Mouse (Mus musculus): Measurements from ENCODE around the gene Ndufs8.

Ndufs8 gene

GRCm38 (mm10) chr19:3904363-3904675 lies 8.3 kb downstream of the Ndufs8 start:
- no peak for DNase-seq (ENCODE audit: low read depth)

- no peak for DNase-seq (ENCODE audit: low read depth)
Observed at GRCm38 (mm10) chr19:3903648-3904362, 8.8 kb downstream of the Ndufs8 start.

- no peak for DNase-seq (ENCODE audit: low read depth)
Observed at GRCm38 (mm10) chr19:3902966-3903365, 9.6 kb downstream of the Ndufs8 start.

- DNase-seq (ENCODE audit: low read depth): no peak
Observed at GRCm38 (mm10) chr19:3899618-3900017, 13.0 kb downstream of the Ndufs8 start.

- no peak for DNase-seq (ENCODE audit: low read depth)
Observed at GRCm38 (mm10) chr19:3898952-3899351, 13.6 kb downstream of the Ndufs8 start.

- no peak for DNase-seq (ENCODE audit: low read depth)
Observed at GRCm38 (mm10) chr19:3897557-3897956, 15.0 kb downstream of the Ndufs8 start.

GRCm38 (mm10) chr19:3896208-3896607 lies 16.4 kb downstream of the Ndufs8 start:
- DNase-seq (ENCODE audit: low read depth): no peak

- DNase-seq (ENCODE audit: low read depth): no peak
Observed at GRCm38 (mm10) chr19:3895171-3895631, 17.4 kb downstream of the Ndufs8 start.

GRCm38 (mm10) chr19:3894294-3894693 lies 18.3 kb downstream of the Ndufs8 start:
- DNase-seq (ENCODE audit: low read depth): no peak

GRCm38 (mm10) chr19:3893545-3894116 lies 18.9 kb downstream of the Ndufs8 start:
- no peak for DNase-seq (ENCODE audit: low read depth)

GRCm38 (mm10) chr19:3890181-3890580 lies 22.4 kb downstream of the Ndufs8 start:
- DNase-seq (ENCODE audit: low read depth): no peak

GRCm38 (mm10) chr19:3889096-3889495 lies 23.5 kb downstream of the Ndufs8 start:
- no peak for DNase-seq (ENCODE audit: low read depth)

GRCm38 (mm10) chr19:3884325-3884990 lies 28.1 kb downstream of the Ndufs8 start:
- DNase-seq (ENCODE audit: low read depth): no peak

- DNase-seq (ENCODE audit: low read depth): no peak
Observed at GRCm38 (mm10) chr19:3882214-3882613, 30.4 kb downstream of the Ndufs8 start.

GRCm38 (mm10) chr19:3880054-3880848 lies 32.3 kb downstream of the Ndufs8 start:
- no peak for DNase-seq (ENCODE audit: low read depth)

- no peak for DNase-seq (ENCODE audit: low read depth)
Observed at GRCm38 (mm10) chr19:3875045-3875444, 37.5 kb downstream of the Ndufs8 start.

- DNase-seq (ENCODE audit: low read depth): no peak
Observed at GRCm38 (mm10) chr19:3872373-3872772, 40.2 kb downstream of the Ndufs8 start.

GRCm38 (mm10) chr19:3871468-3871867 lies 41.1 kb downstream of the Ndufs8 start:
- DNase-seq (ENCODE audit: low read depth): no peak

- no peak for DNase-seq (ENCODE audit: low read depth)
Observed at GRCm38 (mm10) chr19:3868290-3868689, 44.3 kb downstream of the Ndufs8 start.

GRCm38 (mm10) chr19:3864960-3865359 lies 47.6 kb downstream of the Ndufs8 start:
- DNase-seq (ENCODE audit: low read depth): no peak

- no peak for DNase-seq (ENCODE audit: low read depth)
Observed at GRCm38 (mm10) chr19:3862713-3863112, 49.9 kb downstream of the Ndufs8 start.

All from fibroblast of lung, adult 2 months (primary cell).